Mouse (Mus musculus) spleen, adult 2 months (tissue): ENCODE data around the gene Nrxn3.

ENCODE experiments used
- CTCF ChIP-seq: fragments of 200-500 bp; IDR thresholded peaks from 2 replicates; pipeline ENCODE4 v1.5.1; 2011; ENCODE audit warnings: mild to moderate bottlenecking, inconsistent platforms; ENCODE audit not compliant: insufficient read depth, insufficient read length, insufficient replicate concordance; ENCODE audit errors: extremely low read depth
- POLR2A ChIP-seq: fragments of 200-500 bp; IDR thresholded peaks from 2 replicates; pipeline ENCODE4 v1.6.1; 2011; ENCODE audit warnings: low read depth, low read length, inconsistent platforms

DNA sequence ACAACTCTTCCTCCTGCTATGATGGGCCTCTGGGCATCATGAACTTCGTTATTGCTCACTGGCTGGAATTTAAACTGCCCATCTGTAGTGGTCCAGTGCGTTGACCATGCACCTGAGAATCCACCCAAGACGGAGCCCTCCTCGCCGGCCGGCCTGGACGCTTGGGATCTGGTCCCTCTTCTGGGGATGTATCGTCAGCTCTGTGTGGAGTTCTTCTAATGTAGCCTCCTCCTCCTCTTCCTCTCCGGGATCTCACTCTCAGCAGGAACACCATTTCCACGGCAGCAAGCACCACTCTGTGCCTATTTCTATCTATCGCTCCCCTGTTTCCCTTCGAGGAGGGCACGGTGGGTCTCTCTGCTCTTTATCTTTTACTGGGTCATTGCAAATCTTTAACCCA lies 1090.6 kb downstream of the Nrxn3 start:
- no peak for TF ChIP-seq CTCF
- no peak for TF ChIP-seq POLR2A
